Mouse (Mus musculus) kidney, adult 2 months (tissue): Measurements from ENCODE around the gene Cipc. TPM values are rescaled to one million over a fixed set of nuclear protein-coding genes. Genes with fewer than 3 reads are reported as not detected.

Source experiments
- DNase-seq: peaks from one replicate; pipeline ENCODE4 v3.0.0; 2021
- H3K27ac ChIP-seq: fragments of 200-500 bp; 2 replicates; pipeline ENCODE4 v1.5.1; 2012; ENCODE audit warnings: low read depth, low read length, control low read depth, inconsistent platforms; ENCODE audit not compliant: insufficient read depth
- H3K27me3 ChIP-seq: fragments of 200-500 bp; replicated peaks from 2 replicates; pipeline ENCODE4 v1.6.1; 2012; ENCODE audit warnings: mild to moderate bottlenecking, moderate library complexity, low read length, inconsistent platforms; ENCODE audit not compliant: control insufficient read depth, insufficient read depth
- H3K36me3 ChIP-seq: fragments of 200-500 bp; 2 replicates; pipeline ENCODE4 v1.6.1; 2012; ENCODE audit warnings: mild to moderate bottlenecking, moderate library complexity, low read length, inconsistent platforms; ENCODE audit not compliant: control insufficient read depth, insufficient read depth
- H3K4me1 ChIP-seq: fragments of 200-500 bp; 2 replicates; pipeline ENCODE4 v1.6.1; 2011; ENCODE audit warnings: low read length; ENCODE audit not compliant: control insufficient read depth, insufficient read depth
- H3K4me3 ChIP-seq: fragments of 200-500 bp; 2 replicates; pipeline ENCODE4 v1.5.1; 2011; ENCODE audit warnings: mild to moderate bottlenecking, low read depth, low read length, control low read depth; ENCODE audit not compliant: insufficient read depth
- CTCF ChIP-seq: fragments of 200-500 bp; conservative IDR thresholded peaks from 2 replicates; pipeline ENCODE4 v1.5.1; 2011; ENCODE audit warnings: low read depth, mild to moderate bottlenecking, control low read depth, low read length, moderate library complexity, mixed read lengths; ENCODE audit not compliant: insufficient read depth, insufficient read length
- POLR2A ChIP-seq: fragments of 200-500 bp; IDR thresholded peaks from one replicate; pipeline ENCODE4 v1.6.1; 2011; ENCODE audit warnings: low read depth, low read length, control low read depth
- WGBS: fragments of 180-500 bp; shearing (Covaris S2); methylation state at CpG from one replicate; pipeline ENCODE4 v1.1.7; 2018; 5-methylcytosine and 5-hydroxymethylcytosine counted together
- polyA plus RNA-seq: library from polyadenylated mRNA; depleted of rRNA; stranded (reverse); fragments of >200 nt; gene quantifications from 2 replicates; pipeline ENCODE4 v1.2.3, GENCODE M21; 2012

Gene Cipc
- polyA plus RNA-seq, 1 experiment = 28.8 TPM

DNA sequence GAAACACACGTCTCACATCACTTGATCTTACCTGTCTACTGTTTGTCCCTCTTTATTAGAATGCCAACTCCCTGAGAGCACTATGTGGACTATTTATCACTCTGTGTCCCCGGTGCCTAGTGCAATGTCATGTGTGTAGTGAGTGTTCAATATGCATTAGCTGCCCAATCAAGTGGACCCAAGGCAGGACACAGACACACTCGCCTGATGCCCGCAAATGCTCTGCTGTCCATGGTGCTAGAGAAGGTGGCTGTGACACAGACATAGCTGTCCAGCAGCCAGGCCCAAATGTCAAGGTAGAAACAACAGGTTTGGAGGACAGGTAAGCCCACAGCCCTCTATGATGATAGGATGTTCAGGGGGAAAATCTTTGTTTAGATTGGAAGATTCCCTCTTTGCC lies 47.3 kb downstream of the Cipc start:
- no peak for DNase-seq
- 35% methylated on average over 4 of the region's 4 CpGs for WGBS
- TF ChIP-seq POLR2A (no peak), CTCF (no peak)
- Histone ChIP-seq H3K4me3 (no peak overlapping the region), H3K36me3 (no peaks in the 10 kb centered on the region), H3K27ac (no peak overlapping the region), H3K27me3 (peaks cover 2% of the 10 kb centered on the region), H3K4me1 (no peaks in the 10 kb centered on the region)

GRCm38 (mm10) chr12:86994776-86995175 lies 47.9 kb downstream of the Cipc start:
- 32% methylated on average over 3 of the region's 3 CpGs for WGBS
- Histone ChIP-seq H3K4me1 (no peaks in the 10 kb centered on the region), H3K4me3 (no peak overlapping the region), H3K27ac (no peak overlapping the region), H3K27me3 (peaks cover 2% of the 10 kb centered on the region), H3K36me3 (no peaks in the 10 kb centered on the region)
- DNase-seq = no peak
- TF ChIP-seq CTCF = no peak

GRCm38 (mm10) chr12:86995931-86996330 lies 49.1 kb downstream of the Cipc start:
- no peak for DNase-seq
- Histone ChIP-seq H3K4me1 (no peaks in the 10 kb centered on the region), H3K4me3 (no peak overlapping the region), H3K27me3 (no peaks in the 10 kb centered on the region; the same call in 1 of the 2 replicates), H3K36me3 (no peaks in the 10 kb centered on the region), H3K27ac (no peak overlapping the region)
- no peak for TF ChIP-seq CTCF
- TF ChIP-seq POLR2A = no peak
- WGBS = 75% methylated on average over 6 of the region's 6 CpGs

GRCm38 (mm10) chr12:86998699-86999098 lies 51.9 kb downstream of the Cipc start:
- Histone ChIP-seq H3K27me3 (no peaks in the 10 kb centered on the region), H3K4me3 (no peak overlapping the region), H3K36me3 (no peaks in the 10 kb centered on the region), H3K4me1 (no peaks in the 10 kb centered on the region), H3K27ac (no peak overlapping the region)
- 87% methylated on average over 4 of the region's 4 CpGs for WGBS
- 0 out of 2 replicates have a peak, but pooled peaks have one; percentile 16 for TF ChIP-seq CTCF
- TF ChIP-seq POLR2A = no peak
- DNase-seq = no peak

DNA sequence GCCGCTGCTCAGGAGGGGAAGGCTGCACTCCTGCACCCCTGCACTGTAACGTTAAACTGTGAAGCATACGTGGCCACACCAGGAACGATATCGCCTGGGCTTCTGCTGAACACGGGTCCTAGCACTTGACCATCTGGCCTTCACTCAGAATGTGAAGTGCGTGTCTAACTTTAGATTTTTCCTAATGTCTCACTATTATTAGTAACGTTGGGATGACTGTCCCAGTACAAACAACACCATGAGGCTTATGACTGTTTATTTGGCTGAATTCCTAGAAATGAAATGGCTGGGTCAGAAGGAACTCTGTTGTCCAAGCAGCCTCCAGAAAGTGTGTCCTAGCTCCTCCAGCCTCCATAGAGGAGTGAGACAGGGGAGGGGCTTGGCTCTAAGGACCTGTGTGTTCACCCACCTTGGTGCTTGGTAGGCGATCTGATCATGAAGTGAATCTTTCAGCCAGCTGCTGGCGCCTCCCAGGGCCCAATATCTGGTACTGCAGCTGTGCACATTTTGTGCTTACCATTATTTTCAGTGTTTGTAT lies 52.5 kb downstream of the Cipc start:
- TF ChIP-seq CTCF (no peak), POLR2A (no peak)
- no peak for DNase-seq
- Histone ChIP-seq H3K4me1 (no peaks in the 10 kb centered on the region), H3K27me3 (no peaks in the 10 kb centered on the region), H3K36me3 (no peaks in the 10 kb centered on the region), H3K4me3 (no peak overlapping the region), H3K27ac (no peak overlapping the region)
- WGBS = 66% methylated on average over 10 of the region's 10 CpGs

GRCm38 (mm10) chr12:87000151-87000839 lies 53.5 kb downstream of the Cipc start:
- DNase-seq = peak; percentile 9
- H3K27ac ChIP-seq = no peak overlapping the region
- 51% methylated on average over 5 of the region's 5 CpGs for WGBS
- H3K36me3 ChIP-seq = no peaks in the 10 kb centered on the region
- H3K4me3 ChIP-seq = no peak overlapping the region
- TF ChIP-seq CTCF = no peak
- no peak for TF ChIP-seq POLR2A
- H3K27me3 ChIP-seq = no peaks in the 10 kb centered on the region
- H3K4me1 ChIP-seq = no peaks in the 10 kb centered on the region

DNA sequence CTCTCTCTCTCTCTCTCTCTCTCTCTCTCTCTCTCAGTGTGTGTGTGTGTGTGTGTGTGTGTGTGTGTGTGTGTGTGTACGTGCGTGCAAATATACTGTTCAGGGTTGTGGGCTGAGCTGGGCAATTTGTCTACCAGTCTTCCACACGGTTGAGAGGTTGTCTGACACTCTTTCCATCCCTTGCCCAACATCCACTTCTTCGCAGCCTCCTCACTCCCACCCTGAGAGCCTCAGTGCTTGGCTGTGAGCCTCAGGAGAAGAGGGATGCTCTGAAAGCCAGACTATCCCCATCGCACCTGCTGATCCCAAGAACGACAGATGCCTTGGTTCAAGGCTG lies 54.0 kb downstream of the Cipc start:
- no peaks in the 10 kb centered on the region for H3K4me1 ChIP-seq
- no peak overlapping the region for H3K4me3 ChIP-seq
- no peaks in the 10 kb centered on the region for H3K27me3 ChIP-seq
- no peak for DNase-seq
- 39% methylated on average over 6 of the region's 6 CpGs for WGBS
- no peak overlapping the region for H3K27ac ChIP-seq
- TF ChIP-seq POLR2A (no peak), CTCF (no peak)
- H3K36me3 ChIP-seq = no peaks in the 10 kb centered on the region
